Mouse (Mus musculus) thymus, adult 2 months (tissue): ENCODE measurements around the gene Rpl3l.

Experiments
- CTCF ChIP-seq: fragments of 200-500 bp; IDR thresholded peaks from 2 replicates; pipeline ENCODE4 v1.5.1; 2012; ENCODE audit warnings: mild to moderate bottlenecking, control low read depth, low read length, moderate library complexity, borderline replicate concordance; ENCODE audit not compliant: control insufficient read depth, poor library complexity, insufficient read depth; ENCODE audit errors: extremely low read depth
- POLR2A ChIP-seq: fragments of 200-500 bp; IDR thresholded peaks from 2 replicates; pipeline ENCODE4 v1.6.1; 2012; ENCODE audit warnings: mild to moderate bottlenecking, low read length, control low read depth, moderate library complexity; ENCODE audit not compliant: control insufficient read depth, poor library complexity, insufficient read depth; ENCODE audit errors: extremely low read depth

DNA sequence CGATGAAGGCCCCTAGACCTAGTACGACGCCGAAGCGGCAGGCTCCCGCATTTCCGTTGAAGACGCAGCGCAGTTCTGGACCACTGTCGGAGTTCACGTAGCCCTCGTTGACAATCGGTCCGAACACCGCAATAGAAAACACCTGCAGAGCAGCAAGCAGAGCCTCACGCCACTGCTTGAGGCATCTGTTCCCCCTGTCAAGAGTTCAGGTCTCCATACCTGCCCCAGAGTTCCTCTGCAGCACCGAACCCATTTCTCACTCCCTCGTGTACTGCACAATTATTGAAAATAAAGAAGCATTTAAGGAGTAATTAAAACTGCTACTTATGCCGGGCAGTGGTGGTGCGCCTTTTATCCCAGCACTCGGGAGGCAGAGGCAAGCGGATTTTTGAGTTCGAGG, 40.0 kb upstream of the Rpl3l start:
- TF ChIP-seq POLR2A (no peak), CTCF (no peak)
